Mouse (Mus musculus): ENCODE data around the gene Lsm3.

The Lsm3 gene

GRCm38 (mm10) chr6:91510211-91510610, 5.5 kb upstream of the Lsm3 start:
- DNase-seq: no peak

- no peak for DNase-seq
These were observed 1.6 kb upstream of the Lsm3 start for GRCm38 (mm10) chr6:91514135-91514534.

GRCm38 (mm10) chr6:91514737-91515362, 878 bp upstream of the Lsm3 start:
- no peak for DNase-seq

GRCm38 (mm10) chr6:91518454-91519020, 2.8 kb downstream of the Lsm3 start:
- no peak for DNase-seq

GRCm38 (mm10) chr6:91522816-91523215, 7.1 kb downstream of the Lsm3 start:
- no peak for DNase-seq

- no peak for DNase-seq
These were observed 9.8 kb downstream of the Lsm3 start for GRCm38 (mm10) chr6:91525544-91525943.

- DNase-seq: no peak
These were observed 11.6 kb downstream of the Lsm3 start for GRCm38 (mm10) chr6:91527227-91527860.

GRCm38 (mm10) chr6:91528265-91528664, 12.5 kb downstream of the Lsm3 start:
- DNase-seq: peak in 1 of 2 experiments; percentile 71

- no peak for DNase-seq
These were observed 14.9 kb downstream of the Lsm3 start for GRCm38 (mm10) chr6:91530673-91531072.

GRCm38 (mm10) chr6:91531276-91531675, 15.5 kb downstream of the Lsm3 start:
- DNase-seq: no peak

GRCm38 (mm10) chr6:91532661-91533060, 16.9 kb downstream of the Lsm3 start:
- DNase-seq: no peak

GRCm38 (mm10) chr6:91533359-91533758, 17.6 kb downstream of the Lsm3 start:
- peak; percentile 70 to 88 for DNase-seq

GRCm38 (mm10) chr6:91533771-91534170, 18.0 kb downstream of the Lsm3 start:
- peak in 1 of 2 experiments; percentile 49 for DNase-seq

- DNase-seq: peak; percentile 55 to 82
These were observed 18.5 kb downstream of the Lsm3 start for GRCm38 (mm10) chr6:91534268-91534667.

GRCm38 (mm10) chr6:91535231-91535630, 19.5 kb downstream of the Lsm3 start:
- no peak for DNase-seq

GRCm38 (mm10) chr6:91536047-91536765, 20.5 kb downstream of the Lsm3 start:
- peak; percentile 57 to 81 for DNase-seq

- DNase-seq: no peak
These were observed 25.5 kb downstream of the Lsm3 start for GRCm38 (mm10) chr6:91541276-91541675.

- DNase-seq: no peak
These were observed 27.3 kb downstream of the Lsm3 start for GRCm38 (mm10) chr6:91543056-91543455.

GRCm38 (mm10) chr6:91546241-91546884, 30.6 kb downstream of the Lsm3 start:
- peak; percentile 31 to 53 for DNase-seq

GRCm38 (mm10) chr6:91547313-91547712, 31.6 kb downstream of the Lsm3 start:
- DNase-seq: no peak

GRCm38 (mm10) chr6:91549621-91550020, 33.9 kb downstream of the Lsm3 start:
- DNase-seq: no peak

- no peak for DNase-seq
These were observed 35.9 kb downstream of the Lsm3 start for GRCm38 (mm10) chr6:91551671-91552070.

GRCm38 (mm10) chr6:91552693-91553092, 37.0 kb downstream of the Lsm3 start:
- DNase-seq: no peak
